Mouse (Mus musculus) myocyte (in vitro differentiated cells): ENCODE results near the gene Ddx52. TPM values are rescaled to one million over a fixed set of nuclear protein-coding genes. Genes with fewer than 3 reads are reported as not detected.

Experiments
- H3K27me3 ChIP-seq: one replicate; pipeline ENCODE4 v1.6.1; 2011; ENCODE audit not compliant: control insufficient read depth, insufficient read depth, insufficient read length
- H3K36me3 ChIP-seq: one replicate; pipeline ENCODE4 v1.6.1; 2011; ENCODE audit not compliant: control insufficient read depth, insufficient read depth
- H3K4me2 ChIP-seq: one replicate; pipeline ENCODE4 v1.6.1; 2011; ENCODE audit warnings: low read depth, control low read depth
- H3K4me3 ChIP-seq: one replicate; pipeline ENCODE4 v1.5.1; 2011; ENCODE audit warnings: mild to moderate bottlenecking, control low read depth, moderate library complexity
- H3K79me2 ChIP-seq: one replicate; pipeline ENCODE4 v1.6.1; 2011; ENCODE audit not compliant: control insufficient read depth, insufficient read depth
- H3ac ChIP-seq: one replicate; pipeline ENCODE4 v1.6.1; 2011; ENCODE audit not compliant: control insufficient read depth, insufficient read length
- CEBPB ChIP-seq: IDR thresholded peaks from 2 replicates; pipeline ENCODE4 v1.6.1; 2011; ENCODE audit warnings: mild to moderate bottlenecking, moderate library complexity; ENCODE audit not compliant: poor library complexity, insufficient read depth, severe bottlenecking
- E2F4 ChIP-seq: IDR thresholded peaks from one replicate; pipeline ENCODE4 v1.6.1; 2011; ENCODE audit warnings: mild to moderate bottlenecking, control low read depth, moderate library complexity; ENCODE audit not compliant: insufficient read depth
- MAX ChIP-seq: IDR thresholded peaks from one replicate; pipeline ENCODE4 v1.6.1; 2011; ENCODE audit warnings: low read depth, mild to moderate bottlenecking, control low read depth
- MYOD1 ChIP-seq, 3 experiments: IDR thresholded peaks; one replicate each; pipeline ENCODE4 v1.6.1; 2011; ENCODE audit warnings: control low read depth in 2 of 3, low read depth in 2 of 3, mild to moderate bottlenecking in 2 of 3, moderate library complexity in 1 of 3; ENCODE audit not compliant: insufficient read length in 2 of 3, control insufficient read depth in 1 of 3
- MYOG ChIP-seq, 3 experiments: IDR thresholded peaks; one replicate each; pipeline ENCODE4 v1.6.1; 2011; ENCODE audit warnings: control low read depth in 2 of 3, low read depth in 2 of 3, mild to moderate bottlenecking in 2 of 3; ENCODE audit not compliant: insufficient read length in 2 of 3, control insufficient read depth in 1 of 3, insufficient read depth in 1 of 3
- POLR2A ChIP-seq: IDR thresholded peaks from one replicate; pipeline ENCODE4 v1.6.1; 2011; ENCODE audit warnings: low read depth, mild to moderate bottlenecking, control low read depth, moderate library complexity; ENCODE audit not compliant: insufficient read length
- POLR2AphosphoS2 ChIP-seq: IDR thresholded peaks from one replicate; pipeline ENCODE4 v1.6.1; 2011; ENCODE audit warnings: low read depth, control low read depth; ENCODE audit not compliant: insufficient read length
- REST ChIP-seq: IDR thresholded peaks from one replicate; pipeline ENCODE4 v1.6.1; 2011; ENCODE audit warnings: mild to moderate bottlenecking, control low read depth, moderate library complexity; ENCODE audit not compliant: insufficient read depth, insufficient read length
- SRF ChIP-seq: IDR thresholded peaks from one replicate; pipeline ENCODE4 v1.6.1; 2011; ENCODE audit warnings: low read depth; ENCODE audit not compliant: control insufficient read depth, insufficient read length
- TCF12 ChIP-seq: IDR thresholded peaks from one replicate; pipeline ENCODE4 v1.6.1; 2011; ENCODE audit warnings: mild to moderate bottlenecking, control low read depth; ENCODE audit not compliant: poor library complexity, insufficient read depth, severe bottlenecking
- TCF3 ChIP-seq: IDR thresholded peaks from one replicate; pipeline ENCODE4 v1.6.1; 2011; ENCODE audit warnings: low read depth, control low read depth; ENCODE audit not compliant: insufficient read length
- USF1 ChIP-seq: IDR thresholded peaks from one replicate; pipeline ENCODE4 v1.6.1; 2011; ENCODE audit warnings: low read depth, mild to moderate bottlenecking, control low read depth, moderate library complexity
- polyA plus RNA-seq: library from polyadenylated mRNA; unstranded; fragments of >200 nt; fragmentation: generic; extraction: Trizol; gene quantifications from one replicate; pipeline ENCODE4 v1.2.1, GENCODE M21; 2012; ENCODE audit warnings: missing spikeins

Ddx52 gene
- polyA plus RNA-seq, 1 experiment = 12.1 TPM

DNA sequence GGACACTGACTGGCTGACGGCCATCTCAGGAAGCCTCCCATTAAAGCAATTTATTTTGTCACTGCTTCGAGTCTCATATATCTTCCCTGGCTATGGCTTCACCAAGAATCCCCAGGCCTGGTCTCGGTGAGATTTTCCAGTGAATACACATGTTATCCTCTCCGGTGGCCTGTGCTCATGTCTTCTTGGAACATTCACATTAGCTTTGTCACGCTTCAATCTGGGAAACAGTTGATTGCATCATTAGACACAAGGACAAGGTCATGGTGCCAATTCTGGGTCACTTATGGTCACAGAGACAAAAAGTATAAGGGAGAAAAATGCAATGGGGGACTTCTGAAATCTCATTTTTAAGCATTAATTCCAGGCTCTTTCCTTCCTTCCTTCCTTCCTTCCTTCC is 36.1 kb upstream of the Ddx52 start:
- Histone ChIP-seq H3K36me3 (no peaks in the 10 kb centered on the region), H3K79me2 (no peaks in the 10 kb centered on the region), H3K27me3 (peaks cover 26% of the 10 kb centered on the region), H3K4me2 (no peak overlapping the region), H3ac (no peak overlapping the region), H3K4me3 (no peak overlapping the region)
- TF ChIP-seq TCF12 = no peak
- TF ChIP-seq REST = no peak
- TF ChIP-seq TCF3 = no peak
- no peak for TF ChIP-seq MYOD1 (IDR thresholded peaks at IDR 0.05; ENCODE audit: control insufficient read depth in 1 of 3, insufficient read length in 2 of 3, low read depth in 2 of 3)
- TF ChIP-seq MAX = no peak
- TF ChIP-seq POLR2AphosphoS2 = no peak
- TF ChIP-seq CEBPB = no peak
- no peak for TF ChIP-seq USF1
- no peak for TF ChIP-seq SRF
- TF ChIP-seq POLR2A = no peak
- no peak for TF ChIP-seq E2F4
- TF ChIP-seq MYOG (IDR thresholded peaks at IDR 0.05; ENCODE audit: control insufficient read depth in 1 of 3, insufficient read depth in 1 of 3, insufficient read length in 2 of 3, low read depth in 2 of 3) = no peak

GRCm38 (mm10) chr11:83908376-83908775 is 33.5 kb upstream of the Ddx52 start:
- H3K4me3 ChIP-seq = no peak overlapping the region
- no peaks in the 10 kb centered on the region for H3K79me2 ChIP-seq
- TF ChIP-seq REST (no peak), SRF (no peak), TCF12 (no peak), POLR2AphosphoS2 (no peak)
- H3ac ChIP-seq = no peak overlapping the region
- no peaks in the 10 kb centered on the region for H3K36me3 ChIP-seq
- peaks cover 17% of the 10 kb centered on the region for H3K27me3 ChIP-seq
- H3K4me2 ChIP-seq = no peak overlapping the region

DNA sequence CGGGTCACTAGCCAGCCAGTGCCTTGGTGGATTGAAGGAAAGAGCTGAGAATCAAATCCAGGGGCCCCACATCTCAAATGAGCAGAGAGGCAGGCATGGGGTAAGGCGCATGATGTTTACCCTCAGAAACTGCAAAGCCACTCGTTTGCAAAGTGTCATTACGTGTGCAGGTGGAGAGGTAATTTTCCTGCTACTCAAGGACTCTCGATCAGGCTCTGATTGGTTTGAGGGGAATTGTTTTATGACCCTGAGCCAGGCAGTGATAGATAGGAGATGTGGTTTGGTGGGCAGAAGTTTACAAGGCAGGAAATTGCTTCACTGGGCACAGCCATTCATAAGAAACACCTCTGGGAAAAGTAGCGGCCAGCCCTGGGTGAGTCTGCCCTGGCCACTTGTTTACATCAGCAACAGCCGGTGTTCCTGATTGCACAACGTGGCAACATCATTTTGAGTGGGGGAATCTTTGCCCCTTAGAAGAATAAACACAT is 28.0 kb upstream of the Ddx52 start:
- H3K27me3 ChIP-seq = peaks cover 30% of the 10 kb centered on the region
- no peaks in the 10 kb centered on the region for H3K79me2 ChIP-seq
- no peak overlapping the region for H3K4me2 ChIP-seq
- H3K4me3 ChIP-seq = no peak overlapping the region
- H3K36me3 ChIP-seq = no peaks in the 10 kb centered on the region
- no peak for TF ChIP-seq SRF
- no peak for TF ChIP-seq POLR2AphosphoS2
- TF ChIP-seq CEBPB = 0 out of 2 replicates have a peak, but pooled peaks have one; percentile 15
- no peak for TF ChIP-seq MYOG (IDR thresholded peaks at IDR 0.05; ENCODE audit: control insufficient read depth in 1 of 3, insufficient read depth in 1 of 3, insufficient read length in 2 of 3, low read depth in 2 of 3)
- TF ChIP-seq USF1 = no peak
- H3ac ChIP-seq = no peak overlapping the region

DNA sequence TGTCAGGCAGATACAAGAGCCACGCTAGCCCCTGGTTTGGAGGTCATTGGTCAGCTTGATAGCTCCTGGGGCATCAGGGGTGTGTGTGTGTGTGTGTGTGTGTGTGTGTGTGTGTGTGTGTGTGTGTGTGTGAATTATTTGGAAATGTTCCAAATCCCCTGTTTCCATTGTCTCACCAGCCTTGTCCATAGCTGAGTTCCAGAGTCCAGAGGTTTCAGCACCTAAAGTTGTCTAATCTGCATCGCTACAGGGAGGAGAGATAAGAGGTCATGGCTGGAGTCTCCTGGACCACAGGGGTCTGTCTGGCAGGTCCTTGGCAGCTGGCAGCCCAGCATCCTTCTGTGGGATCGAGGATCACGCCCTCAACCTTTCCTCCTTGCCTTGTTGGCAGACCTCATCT is 27.4 kb upstream of the Ddx52 start:
- TF ChIP-seq SRF (no peak), MYOD1 (IDR thresholded peaks at IDR 0.05; ENCODE audit: control insufficient read depth in 1 of 3, insufficient read length in 2 of 3, low read depth in 2 of 3) (no peak), CEBPB (no peak), E2F4 (no peak), REST (no peak), POLR2A (no peak), MAX (no peak), POLR2AphosphoS2 (no peak), TCF12 (no peak), USF1 (no peak), TCF3 (no peak), MYOG (IDR thresholded peaks at IDR 0.05; ENCODE audit: control insufficient read depth in 1 of 3, insufficient read depth in 1 of 3, insufficient read length in 2 of 3, low read depth in 2 of 3) (no peak)
- Histone ChIP-seq H3K27me3 (peaks cover 30% of the 10 kb centered on the region), H3K4me3 (no peak overlapping the region), H3K79me2 (no peaks in the 10 kb centered on the region), H3ac (no peak overlapping the region), H3K4me2 (no peak overlapping the region), H3K36me3 (no peaks in the 10 kb centered on the region)

DNA sequence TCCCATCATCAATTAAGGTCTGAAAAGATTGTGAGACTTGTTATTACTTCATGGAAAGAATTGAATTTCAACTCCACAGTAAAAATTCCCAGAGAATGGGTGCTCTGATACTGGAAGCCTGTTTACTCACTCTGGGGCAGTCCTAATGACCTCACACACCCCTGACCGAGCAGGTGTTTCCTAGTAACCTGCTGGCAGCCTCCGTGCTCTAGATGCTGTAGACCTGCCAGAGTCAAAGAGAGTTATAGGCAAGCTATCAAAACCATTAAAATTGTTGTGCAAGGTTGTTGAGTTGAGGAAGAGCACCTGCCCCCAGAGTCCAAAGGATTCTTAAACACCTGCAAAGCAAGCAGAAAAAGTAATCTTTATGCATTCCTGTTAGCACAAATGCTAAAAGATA is 19.3 kb upstream of the Ddx52 start:
- Histone ChIP-seq H3K4me2 (no peak overlapping the region), H3ac (no peak overlapping the region), H3K4me3 (no peak overlapping the region), H3K36me3 (no peaks in the 10 kb centered on the region), H3K79me2 (no peaks in the 10 kb centered on the region), H3K27me3 (peaks cover 6% of the 10 kb centered on the region)
- no peak for TF ChIP-seq MYOD1 (IDR thresholded peaks at IDR 0.05; ENCODE audit: control insufficient read depth in 1 of 3, insufficient read length in 2 of 3, low read depth in 2 of 3)
- no peak for TF ChIP-seq POLR2AphosphoS2
- TF ChIP-seq MYOG (IDR thresholded peaks at IDR 0.05; ENCODE audit: control insufficient read depth in 1 of 3, insufficient read depth in 1 of 3, insufficient read length in 2 of 3, low read depth in 2 of 3) = no peak
- TF ChIP-seq POLR2A = no peak
- TF ChIP-seq TCF3 = no peak
- no peak for TF ChIP-seq REST
- TF ChIP-seq E2F4 = no peak
- TF ChIP-seq USF1 = no peak
